Mouse (Mus musculus): ENCODE results near the gene Arnt2.

Arnt2 gene

GRCm38 (mm10) chr7:84350529-84350928 lies 59.4 kb downstream of the Arnt2 start:
- in situ Hi-C loops (cut with MboI; ENCODE audit: unreplicated experiment in 2 of 2) = loop anchor here (10.0 to 25.0 kb wide), 4 partner anchors 437 to 786 kb away; no protein-coding TSS in a partner anchor

DNA sequence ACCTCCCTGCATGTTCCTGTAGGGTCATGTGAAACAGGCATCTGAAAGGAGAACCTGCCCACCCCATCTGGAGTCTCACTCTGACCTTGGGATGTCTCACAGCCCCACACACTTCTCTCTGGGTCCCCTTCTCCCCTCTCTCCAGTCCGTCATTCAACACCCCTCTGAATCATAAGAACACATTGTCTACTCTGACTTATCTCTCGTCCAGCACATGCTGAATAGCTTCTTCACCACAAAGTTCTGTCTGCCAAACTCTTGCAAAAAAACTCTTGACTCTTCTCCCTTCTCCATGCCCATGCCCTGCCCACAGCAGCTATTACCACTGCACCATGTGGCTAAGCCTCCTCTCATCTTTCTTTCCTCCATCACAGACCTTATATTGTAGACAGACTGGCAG lies 60.0 kb downstream of the Arnt2 start:
- in situ Hi-C loops (cut with MboI; ENCODE audit: unreplicated experiment in 2 of 2) = loop anchor here (10.0 to 25.0 kb wide), 4 partner anchors 437 to 785 kb away; no protein-coding TSS in a partner anchor

DNA sequence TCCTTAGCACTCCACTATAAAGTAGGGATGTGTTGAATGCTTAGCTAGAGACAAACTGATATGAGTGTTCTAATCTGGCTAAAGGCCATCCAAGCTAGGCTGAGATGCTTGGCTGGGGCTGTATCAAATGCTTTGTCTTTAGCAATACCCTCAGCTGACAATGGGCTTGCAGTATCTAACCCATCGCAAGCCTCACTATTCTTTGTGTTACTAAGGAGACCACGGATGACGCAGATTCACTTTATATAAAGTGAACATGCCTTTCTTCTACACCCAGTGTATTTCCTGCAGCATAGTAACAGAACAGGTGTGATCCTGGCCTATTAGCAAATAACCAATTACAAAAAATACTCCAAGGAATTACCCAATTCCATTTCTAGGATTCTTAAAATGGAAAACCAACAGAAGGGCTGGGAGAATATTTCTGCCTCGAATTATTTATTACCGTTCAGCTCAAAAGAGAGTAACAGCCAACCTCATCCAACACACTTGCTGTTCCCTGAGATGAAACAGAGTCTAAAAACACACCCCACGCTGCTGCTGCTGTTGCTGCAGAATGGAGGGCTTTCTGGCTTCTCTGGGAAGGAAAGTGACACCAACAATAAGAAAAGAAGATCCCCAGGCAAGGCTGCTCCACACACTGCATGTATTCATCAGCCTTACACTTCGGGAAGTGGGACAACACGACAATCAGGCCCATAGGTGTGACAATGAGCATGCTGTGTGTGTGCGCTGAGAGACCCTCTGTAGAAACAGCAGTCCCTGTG lies 61.6 kb downstream of the Arnt2 start:
- in situ Hi-C loops (cut with MboI; ENCODE audit: unreplicated experiment in 2 of 2) = no loop called here

- in situ Hi-C loops (cut with MboI; ENCODE audit: unreplicated experiment in 2 of 2) = no loop called here
Observed at GRCm38 (mm10) chr7:84343160-84343559, 66.8 kb downstream of the Arnt2 start.

DNA sequence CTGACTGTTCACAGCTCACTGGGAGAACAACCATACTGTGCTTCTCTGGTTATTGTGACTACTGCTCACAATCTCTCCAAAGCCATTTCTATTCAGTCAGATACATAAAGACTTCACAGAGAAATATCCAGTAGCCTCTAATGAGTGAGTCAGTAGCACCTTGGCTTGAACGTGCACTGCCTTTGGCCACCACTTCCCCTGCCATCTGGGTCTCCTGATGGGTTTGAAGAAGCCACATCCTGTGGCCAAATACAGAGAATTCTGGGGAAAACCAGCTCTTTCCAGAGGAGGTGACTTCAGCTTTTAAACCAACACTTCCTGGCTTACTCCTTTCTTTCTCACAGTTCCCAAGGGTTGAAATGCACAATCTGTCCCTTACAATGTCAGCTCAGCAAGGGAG lies 69.0 kb downstream of the Arnt2 start:
- in situ Hi-C loops (cut with MboI; ENCODE audit: unreplicated experiment in 2 of 2) = no loop called here

GRCm38 (mm10) chr7:84339186-84339585 lies 70.8 kb downstream of the Arnt2 start:
- in situ Hi-C loops (cut with MboI; ENCODE audit: unreplicated experiment in 2 of 2) = no loop called here

GRCm38 (mm10) chr7:84337768-84338167 lies 72.2 kb downstream of the Arnt2 start:
- in situ Hi-C loops (cut with MboI; ENCODE audit: unreplicated experiment in 2 of 2) = no loop called here

GRCm38 (mm10) chr7:84336907-84337306 lies 73.1 kb downstream of the Arnt2 start:
- in situ Hi-C loops (cut with MboI; ENCODE audit: unreplicated experiment in 2 of 2) = no loop called here

DNA sequence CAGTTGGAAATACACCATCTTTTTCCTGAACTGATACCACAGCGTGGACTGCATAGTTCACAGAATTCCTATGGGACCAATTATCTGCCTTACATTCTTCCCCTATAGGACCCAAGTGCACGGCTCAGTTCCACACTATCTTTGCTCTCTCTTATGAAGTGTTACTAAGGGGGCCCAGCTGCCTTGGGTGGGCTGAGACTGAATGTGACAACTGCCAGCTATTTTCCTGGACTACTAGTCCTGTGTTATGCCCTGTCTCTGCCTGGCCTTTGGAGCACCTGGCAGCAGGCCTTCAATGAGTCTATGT lies 73.4 kb downstream of the Arnt2 start:
- in situ Hi-C loops (cut with MboI; ENCODE audit: unreplicated experiment in 2 of 2) = no loop called here

DNA sequence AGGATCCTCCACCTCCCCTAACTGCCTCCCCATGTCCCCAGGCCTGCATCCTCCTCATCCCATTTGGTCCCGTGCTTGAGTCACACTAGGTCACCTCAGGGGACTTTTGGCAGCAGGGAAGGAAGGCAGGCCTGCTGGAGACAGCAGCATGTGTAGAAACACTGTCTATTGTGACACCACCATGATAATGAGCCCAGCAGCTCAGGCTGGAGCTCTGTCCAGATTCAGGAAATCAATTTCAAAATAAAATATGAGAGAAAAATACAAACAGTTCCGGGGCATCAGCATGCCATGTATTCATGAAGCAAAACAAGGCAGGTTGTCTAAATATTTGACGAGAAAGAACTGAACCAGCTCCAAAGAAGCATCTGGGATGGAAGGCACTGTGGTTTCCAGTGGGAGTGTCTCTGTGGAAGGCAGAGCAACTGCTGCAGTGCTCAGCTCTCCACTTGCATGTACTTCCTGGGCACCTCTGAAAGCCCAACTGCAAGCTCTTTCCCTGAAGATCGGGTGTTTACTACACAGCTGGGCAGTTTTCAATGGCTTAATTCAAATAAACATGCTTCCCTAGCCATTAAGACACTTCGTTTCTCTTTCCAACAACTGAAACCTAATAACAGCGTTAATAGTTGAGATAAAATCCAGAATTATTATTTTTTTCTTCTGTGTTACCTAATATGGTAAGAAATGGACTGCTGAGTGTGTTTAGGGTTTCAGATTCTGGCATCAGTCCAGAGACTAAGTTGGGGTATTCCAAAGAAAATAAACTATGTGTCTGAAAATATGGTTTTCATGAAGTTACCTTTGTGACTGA lies 74.0 kb downstream of the Arnt2 start:
- in situ Hi-C loops (cut with MboI; ENCODE audit: unreplicated experiment in 2 of 2) = no loop called here

- in situ Hi-C loops (cut with MboI; ENCODE audit: unreplicated experiment in 2 of 2) = no loop called here
Observed at GRCm38 (mm10) chr7:84333996-84334395, 76.0 kb downstream of the Arnt2 start.

DNA sequence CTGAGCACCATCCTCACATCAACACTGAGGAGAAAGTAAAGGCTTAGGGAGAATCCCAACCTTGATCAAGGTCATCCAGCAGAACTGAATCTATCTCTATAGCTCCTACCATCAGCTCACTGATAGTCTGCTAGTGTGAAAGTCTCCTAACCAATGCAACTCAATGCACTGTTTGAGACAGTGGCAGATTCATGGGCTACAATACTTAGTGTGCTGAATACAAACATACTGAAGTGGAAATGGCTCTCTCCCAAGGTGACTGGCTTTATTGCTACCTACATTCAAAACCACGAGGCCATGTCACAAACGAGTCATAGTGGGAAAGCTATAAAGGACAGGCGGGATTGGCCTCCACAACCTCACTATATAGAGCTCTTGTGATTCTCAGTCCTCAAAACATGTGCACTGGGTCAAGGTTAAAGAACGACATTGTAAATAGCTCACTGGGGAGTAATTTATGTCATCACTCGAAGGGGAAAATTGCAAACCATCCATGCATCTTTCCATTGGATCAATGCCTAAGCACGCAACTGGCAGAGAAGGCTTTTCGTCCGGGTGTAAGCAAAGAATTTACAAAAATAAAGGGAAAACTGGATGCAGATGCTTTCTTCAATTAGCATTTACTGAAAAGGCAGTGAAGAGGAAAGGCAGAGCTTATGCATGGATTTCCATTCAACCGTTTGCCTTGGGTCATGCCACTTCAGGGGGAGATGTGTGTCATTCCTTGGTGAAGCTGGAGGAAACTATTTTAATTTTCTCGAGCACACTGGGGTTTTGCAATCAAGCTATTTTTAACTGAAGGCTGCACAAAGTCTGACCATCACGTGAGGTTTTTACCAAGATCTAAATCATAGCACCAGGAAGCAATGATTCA lies 77.4 kb downstream of the Arnt2 start:
- in situ Hi-C loops (cut with MboI; ENCODE audit: unreplicated experiment in 2 of 2) = no loop called here

- in situ Hi-C loops (cut with MboI; ENCODE audit: unreplicated experiment in 2 of 2) = no loop called here
Observed at GRCm38 (mm10) chr7:84329174-84329583, 80.8 kb downstream of the Arnt2 start.

DNA sequence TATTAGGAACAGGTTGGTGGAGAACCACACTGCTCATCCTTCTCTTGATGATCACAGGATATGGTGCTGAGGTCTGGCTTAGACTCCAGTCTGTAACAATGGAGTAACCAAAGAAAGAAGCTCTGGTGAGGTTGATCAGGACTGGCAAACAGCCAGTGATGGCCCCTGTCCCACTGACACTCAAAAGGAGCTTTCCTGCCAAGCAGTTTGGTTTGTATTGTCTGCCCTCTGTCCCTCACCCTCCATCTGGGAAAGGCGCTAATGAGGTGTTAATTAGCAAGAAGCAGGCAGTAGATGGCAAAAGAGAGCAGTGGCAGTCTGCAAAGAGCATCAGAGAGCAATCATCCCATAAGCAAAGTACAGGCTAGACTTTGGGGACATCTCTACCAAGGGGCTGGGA lies 81.2 kb downstream of the Arnt2 start:
- in situ Hi-C loops (cut with MboI; ENCODE audit: unreplicated experiment in 2 of 2) = no loop called here

GRCm38 (mm10) chr7:84325570-84326328 lies 84.2 kb downstream of the Arnt2 start:
- in situ Hi-C loops (cut with MboI; ENCODE audit: unreplicated experiment in 2 of 2) = no loop called here

GRCm38 (mm10) chr7:84321542-84321941 lies 88.4 kb downstream of the Arnt2 start:
- in situ Hi-C loops (cut with MboI; ENCODE audit: unreplicated experiment in 2 of 2) = no loop called here

GRCm38 (mm10) chr7:84315353-84316003 lies 94.5 kb downstream of the Arnt2 start:
- in situ Hi-C loops (cut with MboI; ENCODE audit: unreplicated experiment in 2 of 2) = no loop called here

- in situ Hi-C loops (cut with MboI; ENCODE audit: unreplicated experiment in 2 of 2) = no loop called here
Observed at GRCm38 (mm10) chr7:84314742-84315141, 95.2 kb downstream of the Arnt2 start.

DNA sequence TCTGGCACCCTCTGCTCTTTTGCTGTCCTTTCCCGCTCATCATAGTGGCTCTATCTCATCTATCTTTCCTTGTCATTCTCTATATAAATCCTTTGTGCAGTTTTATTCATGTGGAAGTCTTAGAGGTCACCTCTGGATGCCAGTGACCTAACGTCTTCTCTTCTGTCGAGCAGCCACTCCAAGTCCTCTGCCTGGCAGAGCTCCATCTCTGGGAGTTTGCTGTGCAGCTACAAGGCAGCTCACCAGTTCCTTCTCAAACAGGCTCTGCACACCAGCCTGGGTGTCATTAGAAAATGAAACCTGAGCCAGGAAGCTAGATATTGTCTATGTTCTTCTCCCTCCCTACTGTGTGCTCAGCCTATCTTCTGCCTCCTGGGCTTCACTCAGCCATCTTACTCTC lies 98.4 kb downstream of the Arnt2 start:
- in situ Hi-C loops (cut with MboI; ENCODE audit: unreplicated experiment in 2 of 2) = no loop called here

GRCm38 (mm10) chr7:84310909-84311311 lies 99.1 kb downstream of the Arnt2 start:
- in situ Hi-C loops (cut with MboI; ENCODE audit: unreplicated experiment in 2 of 2) = no loop called here

Measured in v-Abl transformed pro-B cells (cell line).